Mouse (Mus musculus) CH12.LX (cell line): ENCODE measurements at regions not wholly inside any gene's neighbourhood (a gene's known extent, or its start where the extent isn't known, plus 50 kb on each side); places are given as distances from the start of the nearest gene placed in this dataset.

Experiments used
- CTCF ChIP-seq, 2 experiments: IDR thresholded peaks in 1 of 2; conservative IDR thresholded peaks in 1 of 2; 2 replicates each; pipeline ENCODE4 v1.5.1; 2011 to 2012; ENCODE audit warnings: low read depth in 2 of 2, low read length in 2 of 2, improper control_type of control experiment in 1 of 2, inconsistent platforms in 1 of 2, mild to moderate bottlenecking in 1 of 2, moderate library complexity in 1 of 2
- EP300 ChIP-seq: IDR thresholded peaks from 2 replicates; pipeline ENCODE4 v1.6.1; 2011; ENCODE audit warnings: low read length, improper control_type of control experiment
- MAZ ChIP-seq: IDR thresholded peaks from 2 replicates; pipeline ENCODE4 v1.6.1; 2012; ENCODE audit warnings: low read depth, mild to moderate bottlenecking, inconsistent platforms, low read length, improper control_type of control experiment, moderate library complexity
- POLR2A ChIP-seq: IDR thresholded peaks from 2 replicates; pipeline ENCODE4 v1.6.1; 2011; ENCODE audit warnings: low read depth, mild to moderate bottlenecking, improper control_type of control experiment, low read length
- SMC3 ChIP-seq: IDR thresholded peaks from 2 replicates; pipeline ENCODE4 v1.6.1; 2011; ENCODE audit warnings: low read depth, low read length, improper control_type of control experiment
- ZKSCAN1 ChIP-seq: IDR thresholded peaks from 2 replicates; pipeline ENCODE4 v1.6.1; 2012; ENCODE audit warnings: low read depth, inconsistent platforms, low read length, improper control_type of control experiment, borderline replicate concordance
- ZMIZ1 ChIP-seq: IDR thresholded peaks from 2 replicates; pipeline ENCODE4 v1.6.1; 2012; ENCODE audit warnings: low read depth, mild to moderate bottlenecking, inconsistent platforms, low read length, improper control_type of control experiment

DNA sequence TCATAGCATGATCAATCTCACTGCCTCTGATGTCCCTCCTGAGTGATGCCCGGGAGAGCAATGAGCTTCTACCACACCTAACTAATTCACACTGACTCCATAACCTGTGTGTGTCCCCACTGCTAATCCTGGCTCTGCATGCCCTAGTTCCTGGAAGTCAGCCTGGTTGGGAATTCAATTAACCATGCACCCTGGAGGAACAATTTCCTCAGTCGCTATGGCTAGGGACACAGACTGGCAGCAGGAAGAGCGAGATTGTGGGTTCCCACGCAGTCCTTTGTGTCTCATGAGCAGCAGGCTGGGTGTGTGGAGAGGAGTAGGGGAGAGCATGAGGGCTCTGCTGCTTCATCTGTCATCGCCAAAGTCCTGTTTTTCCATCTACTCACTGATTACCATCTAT is 116.7 kb upstream of the Agap1 start:
- TF ChIP-seq SMC3 (no peak), ZKSCAN1 (no peak), MAZ (no peak), POLR2A (no peak), EP300 (no peak), CTCF (conservative IDR thresholded peaks at IDR 0.05 in 1 of 2, IDR thresholded peaks at IDR 0.05 in 1 of 2; ENCODE audit: low read depth in 2 of 2, low read length in 2 of 2) (no peak), ZMIZ1 (no peak)
